Mouse (Mus musculus) small intestine, adult 2 months (tissue): ENCODE measurements at regions not wholly inside any gene's neighbourhood (a gene's known extent, or its start where the extent isn't known, plus 50 kb on each side); places are given as distances from the start of the nearest gene placed in this dataset.

Source experiments
- H3K27ac ChIP-seq: fragments of 200-500 bp; 2 replicates; pipeline ENCODE4 v1.5.1; 2012; ENCODE audit warnings: low read depth, low read length, control low read depth, inconsistent platforms; ENCODE audit not compliant: insufficient read depth
- H3K27me3 ChIP-seq: fragments of 200-500 bp; 2 replicates; pipeline ENCODE4 v1.6.1; 2012; ENCODE audit warnings: mild to moderate bottlenecking, moderate library complexity, low read length, inconsistent platforms; ENCODE audit not compliant: control insufficient read depth, insufficient read depth
- H3K36me3 ChIP-seq: fragments of 200-500 bp; 2 replicates; pipeline ENCODE4 v1.6.1; 2012; ENCODE audit warnings: mild to moderate bottlenecking, low read length, control low read depth, inconsistent platforms; ENCODE audit not compliant: control insufficient read depth, insufficient read depth
- H3K4me1 ChIP-seq: fragments of 200-500 bp; 2 replicates; pipeline ENCODE4 v1.6.1; 2012; ENCODE audit warnings: low read length, inconsistent platforms, mixed read lengths; ENCODE audit not compliant: control insufficient read depth, insufficient read depth, insufficient read length
- H3K4me3 ChIP-seq: fragments of 200-500 bp; 2 replicates; pipeline ENCODE4 v1.5.1; 2012; ENCODE audit warnings: low read depth, mild to moderate bottlenecking, control low read depth, inconsistent platforms, low read length, moderate library complexity
- CTCF ChIP-seq: fragments of 200-500 bp; IDR thresholded peaks from 2 replicates; pipeline ENCODE4 v1.5.1; 2012; ENCODE audit warnings: low read depth, mild to moderate bottlenecking, control low read depth, inconsistent platforms, low read length, moderate library complexity, mixed read lengths; ENCODE audit not compliant: insufficient replicate concordance, insufficient read length; ENCODE audit errors: extremely low read depth
- POLR2A ChIP-seq: fragments of 200-500 bp; IDR thresholded peaks from 2 replicates; pipeline ENCODE4 v1.6.1; 2012; ENCODE audit warnings: low read depth, mild to moderate bottlenecking, control low read depth, inconsistent platforms, low read length, moderate library complexity
- WGBS: fragments of 180-500 bp; shearing (Covaris S2); methylation state at CpG from one replicate; pipeline ENCODE4 v1.1.7; 2018; 5-methylcytosine and 5-hydroxymethylcytosine counted together

DNA sequence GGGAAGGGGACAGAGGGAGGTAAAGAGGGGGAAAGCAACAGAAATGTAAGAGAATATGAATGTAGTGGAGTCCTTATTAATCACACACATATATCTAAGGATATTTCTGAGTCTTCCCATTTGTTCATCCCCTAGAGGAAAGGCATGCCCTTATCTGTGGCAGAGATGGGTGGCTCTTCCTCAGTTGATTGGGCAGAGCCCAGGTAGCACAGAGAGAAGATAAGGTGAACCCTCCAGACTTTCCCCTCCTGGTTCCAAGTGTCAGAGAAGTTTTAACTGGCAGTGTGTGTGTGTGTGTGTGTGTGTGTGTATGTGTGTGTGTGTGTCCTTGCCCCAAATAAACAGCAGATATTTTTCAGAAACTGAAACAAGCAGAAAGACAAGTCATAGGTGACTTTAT, 99.2 kb upstream of the Nr3c2 start:
- TF ChIP-seq POLR2A: no peak
- TF ChIP-seq CTCF: no peak
- Histone ChIP-seq H3K27me3 (no peaks in the 10 kb centered on the region), H3K4me3 (no peak overlapping the region), H3K27ac (no peak overlapping the region), H3K36me3 (no peaks in the 10 kb centered on the region), H3K4me1 (0 out of 2 replicates have a peak, but pooled peaks cover 2% of the 10 kb centered on the region)

DNA sequence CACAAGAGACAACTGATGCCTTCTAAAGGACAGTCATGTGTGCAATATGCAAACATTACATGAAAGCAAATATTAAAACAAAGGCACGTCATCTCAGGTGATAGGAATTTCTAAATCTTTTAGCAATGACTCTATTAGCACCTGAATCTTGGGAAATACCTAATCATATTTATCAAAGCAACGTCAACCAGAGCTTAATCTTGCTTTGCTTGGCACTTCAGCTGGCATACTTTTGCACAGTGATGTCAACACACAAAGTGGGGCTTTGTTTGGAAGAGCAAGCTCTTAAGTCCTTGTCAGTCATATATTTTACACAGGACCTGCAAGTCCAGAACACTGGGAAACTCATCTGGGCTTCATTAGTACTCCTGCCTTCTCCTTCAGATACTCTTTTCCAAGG, 75.8 kb upstream of the Nr3c2 start:
- 63% methylated on average over 2 of the region's 2 CpGs for WGBS
- Histone ChIP-seq H3K4me1 (no peaks in the 10 kb centered on the region), H3K27ac (no peak overlapping the region), H3K36me3 (no peaks in the 10 kb centered on the region), H3K27me3 (no peaks in the 10 kb centered on the region), H3K4me3 (no peak overlapping the region)
- no peak for TF ChIP-seq POLR2A
- TF ChIP-seq CTCF: no peak
